Mouse (Mus musculus) embryo, embryonic 11 days (tissue): ENCODE measurements around the gene Eno4.

Experiments used
- DNase-seq: peaks from one replicate; pipeline ENCODE4 v3.0.0-alpha.2; 2015

The Eno4 gene

DNA sequence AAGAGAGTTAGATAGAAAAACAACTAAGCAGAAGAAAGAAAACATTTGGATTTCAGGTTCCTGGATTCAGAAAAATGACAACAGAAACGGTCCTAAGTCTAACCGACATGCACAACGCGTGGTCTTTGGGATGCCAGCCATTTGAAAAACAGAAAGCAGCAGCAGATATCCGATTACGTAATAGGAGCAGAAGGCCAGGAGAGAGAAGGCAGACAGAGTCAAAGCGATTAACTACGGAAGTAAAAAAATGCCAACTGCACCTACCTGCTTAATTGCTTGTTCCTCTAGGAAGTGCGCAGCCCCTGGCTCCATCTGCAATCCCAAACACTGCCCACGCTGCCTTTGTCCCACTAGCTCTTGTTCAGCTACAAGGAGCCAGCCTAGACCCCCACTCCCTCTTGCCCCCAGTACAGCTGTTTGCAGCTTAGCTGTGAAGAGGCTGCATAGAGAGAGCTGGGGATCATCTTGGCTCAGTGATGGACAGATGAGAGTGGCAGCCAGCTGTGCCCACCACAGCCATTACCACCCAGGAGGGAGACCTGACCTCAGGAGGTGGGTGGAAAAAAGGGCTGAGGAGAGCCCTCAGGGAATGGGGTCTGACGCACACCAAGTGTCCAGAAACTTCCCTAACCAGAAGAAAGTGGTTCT is 32.1 kb downstream of the Eno4 start:
- DNase-seq: no peak

DNA sequence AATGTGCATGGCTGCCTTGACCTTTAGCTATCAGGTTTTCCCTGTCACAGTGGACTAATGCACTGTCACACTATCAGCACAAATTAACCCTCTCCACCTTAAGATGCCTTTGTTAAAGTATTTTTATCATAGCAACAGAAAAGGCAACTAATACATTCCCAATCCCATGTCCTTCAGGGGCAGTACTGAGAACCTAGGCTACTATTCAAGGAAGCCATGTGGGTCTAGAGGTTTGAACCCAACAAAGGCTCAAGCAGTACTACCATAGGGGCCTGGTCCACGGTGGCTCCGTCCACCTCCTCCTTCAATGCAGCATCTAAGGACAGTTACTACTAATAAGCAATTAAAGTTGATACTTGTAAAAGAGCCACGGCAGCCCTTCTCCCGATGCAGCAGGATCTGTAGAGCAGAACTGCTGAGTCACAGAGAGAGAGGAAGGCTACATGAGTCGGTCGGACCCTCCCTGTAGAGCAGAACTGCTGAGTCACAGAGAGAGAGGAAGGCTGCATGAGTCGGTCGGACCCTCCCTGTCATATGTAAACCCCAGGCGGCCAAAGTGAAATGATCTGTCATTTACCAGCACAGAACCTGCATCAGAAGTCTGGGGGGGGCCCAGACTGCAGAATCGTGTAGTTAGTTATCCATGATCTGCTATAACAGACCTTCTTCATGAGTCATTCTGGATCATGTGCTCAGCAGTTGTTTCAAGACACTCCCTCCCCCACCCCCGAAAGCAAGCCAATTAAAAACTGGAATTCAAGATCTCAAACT is 35.4 kb downstream of the Eno4 start:
- DNase-seq: peak; percentile 51

DNA sequence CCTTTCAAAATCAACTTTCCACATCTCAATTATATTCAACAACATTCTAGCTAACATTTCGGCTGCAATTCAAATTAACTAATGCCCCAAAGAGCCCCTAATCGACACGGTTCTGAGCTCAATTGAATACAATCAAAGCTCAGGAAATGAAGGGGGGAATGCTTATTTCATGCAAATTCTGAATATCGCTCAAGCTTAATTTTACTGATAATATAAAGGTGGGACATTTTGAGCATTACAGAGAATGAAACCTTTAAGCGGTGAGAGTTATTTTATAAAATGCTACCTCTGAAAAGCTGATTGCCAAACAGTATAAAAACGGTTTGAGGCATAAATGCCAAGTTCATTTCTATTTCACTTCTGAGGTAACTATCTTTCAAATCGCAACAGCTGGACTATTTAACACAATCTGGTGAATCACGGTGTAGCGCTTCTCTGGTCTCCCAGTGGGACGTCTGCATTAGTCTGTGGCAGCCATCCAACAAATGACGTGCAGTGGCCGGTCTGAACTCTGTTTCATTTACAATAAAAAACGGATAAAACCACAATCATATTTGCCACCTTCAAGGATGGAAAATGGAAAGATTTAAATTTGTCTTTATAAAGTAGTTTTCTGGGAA is 36.3 kb downstream of the Eno4 start:
- DNase-seq: peak; percentile 53

DNA sequence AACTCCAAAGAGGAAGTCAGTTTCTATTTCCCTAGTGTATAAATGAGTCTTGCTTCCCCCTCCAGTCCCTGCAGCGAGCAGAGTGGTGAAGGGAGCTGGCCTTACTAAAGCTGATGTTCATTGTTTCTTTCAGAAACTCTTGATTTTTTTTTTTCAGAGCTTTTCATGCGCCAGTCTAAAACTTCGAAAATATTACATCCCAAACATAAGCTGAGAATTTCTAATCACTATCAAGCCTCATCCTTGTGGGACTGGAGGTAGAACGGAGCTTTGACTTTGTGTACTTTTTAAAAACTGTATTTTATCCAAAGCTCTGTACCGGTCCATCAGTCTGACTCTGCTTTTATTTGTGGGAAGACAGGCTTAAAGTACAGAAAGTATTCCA is 36.8 kb downstream of the Eno4 start:
- no peak for DNase-seq

DNA sequence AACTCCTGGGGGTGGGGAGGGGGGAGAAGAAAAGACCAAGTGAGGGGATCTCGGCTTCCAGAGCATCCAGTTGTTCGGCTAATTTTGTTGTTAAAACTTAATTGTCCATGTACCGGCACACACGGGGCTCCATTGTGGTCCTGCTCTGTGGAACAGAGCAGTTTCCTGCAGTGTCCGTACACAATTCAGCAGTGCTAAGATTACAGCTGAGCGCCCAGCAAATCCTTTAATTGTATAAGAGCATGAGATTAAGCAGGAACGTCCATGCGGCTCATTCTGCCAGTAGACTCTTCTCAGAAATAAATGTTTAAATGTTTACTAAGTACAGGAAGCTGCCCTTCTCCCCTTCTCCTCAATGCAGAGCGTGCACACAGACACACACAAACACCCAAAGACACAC is 38.3 kb downstream of the Eno4 start:
- peak; percentile 46 for DNase-seq

DNA sequence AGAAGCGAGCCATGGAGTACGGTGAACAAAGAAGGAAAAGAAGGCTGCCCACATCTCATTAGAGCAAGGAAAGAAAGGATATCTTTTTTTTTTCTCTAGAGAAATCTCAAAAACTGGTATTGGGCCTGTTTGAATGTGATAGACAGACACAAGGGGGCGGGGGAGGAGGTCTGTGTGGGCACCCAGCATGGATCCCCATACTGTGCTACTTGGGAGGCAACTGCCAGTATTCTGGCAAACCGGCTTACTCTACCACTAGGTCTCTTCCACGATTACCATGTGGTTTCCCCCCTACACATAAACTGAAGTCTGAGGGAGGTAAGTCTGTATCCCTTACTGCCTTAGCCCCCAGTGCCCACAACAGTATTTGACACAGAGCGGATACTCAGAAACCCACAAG is 59.6 kb downstream of the Eno4 start:
- no peak for DNase-seq

DNA sequence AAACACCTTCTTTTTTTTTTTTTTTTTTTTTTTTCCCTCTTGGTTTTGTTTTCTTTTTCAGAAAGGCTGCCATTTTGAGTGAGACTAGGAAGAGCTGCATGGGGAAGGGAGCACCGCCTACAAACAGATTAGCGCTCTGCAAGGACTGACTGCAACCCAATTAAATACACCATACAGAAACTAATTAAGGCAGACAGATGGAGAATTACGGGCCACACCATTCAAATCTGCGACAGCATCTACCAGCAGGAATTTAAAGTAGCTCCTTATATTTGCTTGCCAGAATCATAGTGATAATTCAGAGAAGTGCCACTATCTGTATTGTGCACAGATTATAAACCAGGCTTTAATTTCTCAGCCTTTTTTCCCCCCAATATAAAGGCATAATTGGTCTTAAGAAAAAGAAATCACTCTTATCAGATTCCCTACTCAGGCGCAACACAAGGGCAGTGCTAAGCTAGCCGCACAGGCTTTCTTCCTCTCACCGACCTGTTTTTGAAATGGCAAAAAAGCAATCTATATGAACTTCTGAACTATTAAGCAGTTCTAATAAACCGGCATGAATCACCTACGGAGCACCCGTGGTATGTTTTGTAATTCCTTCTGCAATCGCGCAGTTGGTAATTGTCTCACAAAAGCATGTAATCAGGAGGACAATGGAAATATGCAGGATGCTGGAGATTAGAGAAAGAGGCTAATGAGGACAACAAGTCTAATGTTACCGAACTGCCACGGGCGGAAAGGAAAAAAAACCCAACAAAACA is 63.5 kb downstream of the Eno4 start:
- no peak for DNase-seq

DNA sequence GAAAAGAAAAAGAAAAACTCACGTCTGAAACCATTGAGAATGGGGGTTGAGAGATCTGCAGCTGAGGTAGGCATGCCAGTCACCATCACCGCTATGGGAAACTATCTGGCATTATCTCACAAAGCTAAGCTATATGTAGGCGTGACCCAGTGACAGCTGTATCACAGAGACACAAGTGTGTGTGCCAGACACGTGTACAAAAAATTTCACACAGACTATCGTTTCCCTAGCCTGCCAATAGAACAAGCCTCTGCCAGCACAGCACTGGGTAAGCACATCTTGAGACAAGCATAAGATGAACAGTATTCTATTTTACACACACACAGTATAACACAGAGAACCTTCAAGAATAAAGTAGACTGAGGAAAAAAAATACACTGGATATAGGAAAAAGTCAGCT is 67.6 kb downstream of the Eno4 start:
- no peak for DNase-seq
